Mouse (Mus musculus): ENCODE measurements around the gene Gm5460. TPM values are rescaled to one million over a fixed set of nuclear protein-coding genes. Genes with fewer than 3 reads are reported as not detected.
A peak's percentile ranks its signal among the peaks of the same experiment; 100 is the strongest.

Gm5460 gene
- total RNA-seq, 2 experiments from 2014 or later, result not detected

DNA sequence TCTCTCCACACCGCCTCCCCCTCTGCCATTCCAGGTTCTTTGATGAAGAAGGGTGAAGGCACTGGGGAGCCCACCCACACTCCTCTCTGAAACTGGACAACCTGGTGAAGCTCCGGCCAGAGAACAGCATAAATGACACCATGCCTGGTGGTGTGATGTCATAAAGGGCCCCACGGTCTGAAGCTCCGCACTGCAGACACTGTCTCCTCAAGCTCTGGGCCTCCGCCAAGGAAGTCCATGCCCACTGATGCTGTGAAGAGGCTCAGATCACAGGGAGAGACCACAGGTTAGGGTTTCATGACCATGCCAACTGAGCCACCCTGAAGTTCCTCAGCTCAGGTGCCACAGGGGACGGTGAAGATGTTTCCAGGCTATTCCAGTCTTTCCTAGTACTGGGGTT is 36.0 kb downstream of the Gm5460 start, which contains the start of gene Antxrl:
Gene Antxrl (plus strand): TSS at position 192 of the 400 bp plus-strand sequence.
- no peak for DNase-seq (ENCODE audit: low spot score in 2 of 2)
- intact Hi-C loops (cut with DNase I), result no loop called here

DNA sequence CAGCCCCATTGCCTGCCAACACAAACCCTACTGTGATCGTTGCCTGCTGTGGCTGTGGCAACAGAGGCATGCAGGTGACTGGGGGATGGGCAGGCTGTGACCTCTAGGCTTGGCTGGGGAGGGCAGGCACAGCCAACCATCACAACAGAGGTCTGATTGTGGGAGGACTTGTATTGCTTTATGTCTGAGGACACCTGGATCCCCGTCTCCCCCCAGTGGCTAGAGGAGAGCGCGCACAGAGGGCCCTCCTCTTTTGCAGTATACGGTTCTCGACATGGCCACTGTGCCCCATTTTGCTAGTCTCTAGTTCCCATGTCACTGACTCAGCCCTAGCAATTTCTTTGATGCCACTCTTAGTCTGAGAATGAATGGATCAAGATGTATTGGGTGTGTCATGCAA is 55.1 kb downstream of the Gm5460 start:
- intact Hi-C loops (cut with DNase I), result loop anchor here (10.0 kb wide), 2 partner anchors 397 to 503 kb away; no protein-coding TSS in a partner anchor
- DNase-seq (ENCODE audit: low spot score in 2 of 2), result no peak

DNA sequence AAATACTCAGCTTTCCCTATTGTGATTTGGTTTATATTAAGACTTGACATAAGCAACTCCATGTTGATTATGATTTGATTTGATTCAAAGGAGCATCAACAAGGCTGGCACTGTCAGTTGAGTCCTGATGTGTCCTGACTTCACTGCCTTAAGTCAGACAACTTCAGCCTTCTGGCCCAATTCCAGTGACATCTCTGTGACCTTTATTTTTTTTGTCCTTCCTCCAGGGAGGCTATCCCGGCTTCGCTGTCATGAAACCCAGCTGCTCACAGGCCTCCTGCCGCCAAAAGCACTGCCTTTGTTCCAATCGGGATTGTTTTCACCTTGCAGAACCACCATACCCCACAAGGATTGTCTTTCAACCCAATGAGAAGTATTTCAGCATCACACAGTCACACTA is 58.8 kb downstream of the Gm5460 start:
- no peak for DNase-seq (ENCODE audit: low spot score in 2 of 2)
- intact Hi-C loops (cut with DNase I), result loop anchor here (10.0 kb wide), 2 partner anchors 401 to 499 kb away; no protein-coding TSS in a partner anchor

DNA sequence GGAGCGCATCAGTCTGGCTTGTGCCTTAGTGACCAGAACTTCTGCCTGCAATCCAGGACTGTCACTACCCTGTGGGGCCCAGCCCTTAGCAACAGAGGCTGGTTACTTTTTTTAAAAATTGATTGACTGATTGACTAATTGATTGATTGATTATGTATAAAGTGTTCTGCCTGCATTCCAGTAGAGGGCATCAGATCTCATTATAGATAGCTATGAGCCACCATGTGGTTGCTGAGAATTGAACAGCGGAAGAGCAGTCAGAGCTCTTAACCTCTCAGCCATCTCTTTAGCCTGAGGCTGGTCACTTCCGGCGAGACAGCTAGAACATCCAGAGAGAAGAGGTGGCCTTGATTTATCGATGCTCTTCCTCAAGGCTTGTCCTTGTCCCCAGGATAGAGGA is 60.7 kb downstream of the Gm5460 start:
- DNase-seq (ENCODE audit: low spot score in 2 of 2), result no peak
- intact Hi-C loops (cut with DNase I), result loop anchor here (10.0 kb wide), 2 partner anchors 402 to 498 kb away; no protein-coding TSS in a partner anchor

DNA sequence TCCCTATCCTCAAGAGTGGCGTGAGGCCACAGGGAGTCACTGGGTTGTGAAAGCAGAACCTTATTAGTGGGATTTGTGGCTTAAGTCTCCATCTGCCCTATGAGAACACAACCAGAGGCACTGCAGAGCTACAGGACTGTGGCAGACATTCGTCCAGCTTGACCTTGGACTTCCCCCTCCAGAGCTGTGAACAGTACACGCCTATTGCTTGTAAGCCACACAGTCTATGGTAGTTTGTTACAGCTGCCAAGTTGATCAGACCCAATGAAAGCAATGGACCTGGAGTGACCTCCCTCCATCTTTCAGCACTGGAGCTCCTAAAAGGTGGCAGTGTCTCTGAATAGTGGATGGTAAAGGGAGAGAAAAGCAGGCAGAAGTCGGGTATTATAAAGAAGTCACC is 61.7 kb downstream of the Gm5460 start:
- DNase-seq (ENCODE audit: low spot score in 2 of 2), result no peak
- intact Hi-C loops (cut with DNase I), result loop anchor here (10.0 kb wide), 2 partner anchors 403 to 497 kb away; no protein-coding TSS in a partner anchor

DNA sequence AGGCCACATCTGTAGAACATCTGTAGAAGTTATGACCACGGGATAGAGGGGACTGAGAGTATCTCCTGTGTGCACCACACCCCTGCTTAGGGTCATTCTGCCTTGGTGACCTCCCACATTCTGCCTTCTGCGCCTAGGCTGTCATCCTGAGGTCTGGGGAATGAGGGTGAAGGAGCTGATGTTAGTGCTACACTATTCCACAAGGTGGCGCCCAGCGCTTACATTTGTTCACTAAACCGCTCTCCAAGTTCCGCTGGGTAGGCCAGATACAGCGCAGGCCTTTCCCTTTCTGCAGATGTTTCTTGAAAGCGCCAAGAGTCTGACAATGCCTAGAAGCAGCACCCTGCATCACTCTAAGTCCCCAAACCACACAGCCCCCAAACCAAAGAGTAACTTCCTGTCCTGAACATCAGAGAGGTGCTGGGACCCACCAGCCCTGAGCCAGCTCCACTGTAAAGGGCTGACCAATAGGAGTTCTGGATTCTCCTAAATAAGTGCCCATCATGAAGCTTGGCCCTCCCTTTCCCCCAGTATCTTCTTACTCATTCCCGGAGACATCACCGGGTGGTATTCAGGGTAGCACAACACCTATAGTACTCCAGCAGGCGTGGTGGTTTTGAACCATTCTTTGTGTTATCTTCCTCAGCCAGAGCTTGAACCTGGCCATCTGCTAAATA is 63.9 kb downstream of the Gm5460 start:
- DNase-seq (ENCODE audit: low spot score in 2 of 2), result peak; percentile 72
- intact Hi-C loops (cut with DNase I), result loop anchor here (2.0 to 5.0 kb wide), 3 partner anchors 24 to 282 kb away; no protein-coding TSS in a partner anchor

DNA sequence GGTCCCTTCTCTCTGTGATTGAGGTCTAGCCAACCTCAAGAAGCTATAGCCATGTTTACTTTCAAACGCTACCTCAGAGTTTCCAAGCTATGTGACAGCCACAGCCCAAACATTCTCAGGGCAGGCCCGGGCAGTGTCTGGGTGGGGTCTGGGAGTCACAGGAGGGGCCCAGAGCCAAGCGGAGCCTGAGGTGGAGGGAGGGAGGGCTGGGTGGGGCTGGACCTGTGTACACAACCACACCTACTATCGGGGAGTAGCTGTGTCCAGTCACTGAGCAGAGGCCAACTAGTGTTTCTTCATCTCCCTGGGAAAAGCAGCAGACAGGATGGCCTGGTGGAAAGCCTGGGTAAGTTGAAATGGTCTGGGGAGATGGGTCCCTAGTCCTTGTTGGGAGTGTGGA is 69.2 kb downstream of the Gm5460 start, which contains the start of gene Anxa8:
Gene Anxa8 (plus strand): TSS at position 251 of the 400 bp plus-strand sequence.
- intact Hi-C loops (cut with DNase I), result loop anchor here (5.0 kb wide), 1 partner anchor 317 kb away; no protein-coding TSS in a partner anchor
- DNase-seq (ENCODE audit: low spot score in 2 of 2), result no peak

DNA sequence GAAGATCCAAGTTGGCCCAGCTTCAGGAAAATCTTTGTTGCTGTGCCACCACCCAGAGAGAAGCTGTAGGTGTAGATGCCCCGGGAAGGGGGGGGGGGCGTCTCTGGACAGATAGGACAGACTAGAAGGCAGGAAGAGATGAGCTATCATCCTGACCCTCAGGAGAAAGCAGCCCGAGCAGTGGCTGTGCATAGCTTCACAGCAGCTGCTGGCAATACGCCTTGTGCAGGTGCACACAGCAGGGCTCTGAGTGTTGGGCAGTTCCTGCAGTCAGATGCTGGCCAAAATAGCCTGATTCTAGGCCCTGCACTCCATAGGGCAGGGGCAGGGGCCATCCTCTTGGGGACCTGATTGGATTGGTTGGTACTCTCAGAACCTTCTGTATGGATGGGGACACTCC is 70.2 kb downstream of the Gm5460 start:
- no peak for DNase-seq (ENCODE audit: low spot score in 2 of 2)
- intact Hi-C loops (cut with DNase I), result loop anchor here (5.0 kb wide), 1 partner anchor 315 kb away; no protein-coding TSS in a partner anchor

DNA sequence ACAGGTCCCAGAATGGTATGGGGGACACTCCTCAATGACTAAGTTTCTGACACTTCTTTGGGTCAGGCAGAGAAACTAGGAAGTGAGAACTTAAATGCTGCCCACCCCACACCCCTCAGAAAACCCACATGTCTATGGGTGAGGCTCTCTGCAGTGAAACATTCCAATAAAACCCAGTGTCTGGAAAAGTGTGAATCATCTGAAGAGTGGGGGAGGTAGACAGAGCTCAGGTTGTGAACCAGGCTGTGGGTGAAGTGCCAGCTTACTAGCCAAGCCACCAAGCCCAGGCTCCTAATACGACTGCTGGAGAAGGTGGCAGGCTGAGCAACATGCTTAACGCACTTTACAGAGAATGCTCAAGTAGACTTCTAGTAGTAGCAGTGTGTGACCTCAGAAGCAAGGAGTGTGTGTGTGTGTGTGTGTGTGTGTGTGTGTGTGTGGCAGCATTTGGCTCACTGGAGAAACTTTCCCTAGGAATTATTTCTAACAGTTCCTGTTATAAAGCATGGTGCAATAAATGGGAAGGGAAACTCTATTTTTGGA is 71.4 kb downstream of the Gm5460 start:
- intact Hi-C loops (cut with DNase I), result loop anchor here (5.0 kb wide), 1 partner anchor 314 kb away; no protein-coding TSS in a partner anchor
- peak in 1 of 2 experiments; percentile 11 for DNase-seq (ENCODE audit: low spot score in 2 of 2)

DNA sequence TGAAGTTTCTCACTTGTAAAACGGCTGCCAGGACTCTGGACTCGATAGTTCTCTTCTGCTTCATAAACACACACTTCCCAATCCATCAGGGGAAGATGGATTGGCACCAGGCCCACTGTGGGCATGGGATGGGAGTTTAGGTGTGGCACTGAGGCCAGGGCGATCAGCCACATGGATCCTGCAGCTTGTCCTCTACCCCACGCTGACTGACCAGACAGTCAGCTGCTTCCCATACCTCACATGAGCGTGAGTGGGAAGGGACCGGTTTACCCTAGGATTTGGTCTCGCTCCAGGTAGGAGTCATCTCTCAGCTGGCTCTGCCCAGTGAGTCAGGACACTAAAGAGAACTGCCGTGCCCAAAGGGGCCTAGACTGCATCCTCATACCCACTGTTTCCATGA is 73.2 kb downstream of the Gm5460 start:
- DNase-seq (ENCODE audit: low spot score in 2 of 2), result no peak
- intact Hi-C loops (cut with DNase I), result loop anchor here (5.0 kb wide), 1 partner anchor 313 kb away; no protein-coding TSS in a partner anchor

DNA sequence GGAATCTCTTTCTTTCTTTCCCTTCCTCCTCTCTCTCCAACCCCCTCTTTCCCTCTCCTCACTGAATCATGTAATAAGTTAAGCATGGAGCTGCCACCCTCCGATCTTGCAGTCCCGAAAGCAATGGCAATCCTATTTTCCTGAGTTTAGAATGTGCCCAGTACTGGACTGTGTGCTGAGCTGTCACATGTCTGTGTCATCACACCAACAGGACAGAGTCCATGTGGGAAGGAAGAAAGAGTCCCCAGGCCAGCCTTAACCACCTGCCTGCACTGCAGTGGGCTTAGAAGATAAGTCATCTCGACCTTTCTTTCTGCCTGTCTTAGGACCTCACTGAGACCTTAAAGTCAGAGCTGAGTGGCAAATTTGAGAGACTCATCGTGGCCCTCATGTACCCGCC is 74.9 kb downstream of the Gm5460 start:
- DNase-seq (ENCODE audit: low spot score in 2 of 2), result no peak
- intact Hi-C loops (cut with DNase I), result no loop called here

DNA sequence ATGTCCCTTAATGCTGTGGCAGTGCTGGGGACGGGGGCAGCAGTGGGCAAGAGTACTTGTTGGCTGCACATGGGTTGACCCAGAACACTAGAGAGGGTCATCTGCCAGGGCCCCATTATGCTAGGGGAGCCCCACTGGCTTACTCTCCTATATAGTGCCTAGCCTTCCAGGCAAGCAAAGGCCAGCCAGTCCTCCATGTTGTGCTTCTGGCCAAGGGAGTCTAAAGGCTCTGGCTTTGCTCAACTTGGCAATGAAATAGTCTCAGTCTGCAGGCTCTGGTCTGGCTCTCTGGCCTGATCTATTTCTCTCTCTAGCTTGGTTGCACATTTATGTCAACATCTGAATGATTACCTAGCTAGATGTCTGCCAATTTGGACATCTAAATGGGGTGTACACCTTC is 76.3 kb downstream of the Gm5460 start:
- intact Hi-C loops (cut with DNase I), result no loop called here
- DNase-seq (ENCODE audit: low spot score in 2 of 2), result no peak

DNA sequence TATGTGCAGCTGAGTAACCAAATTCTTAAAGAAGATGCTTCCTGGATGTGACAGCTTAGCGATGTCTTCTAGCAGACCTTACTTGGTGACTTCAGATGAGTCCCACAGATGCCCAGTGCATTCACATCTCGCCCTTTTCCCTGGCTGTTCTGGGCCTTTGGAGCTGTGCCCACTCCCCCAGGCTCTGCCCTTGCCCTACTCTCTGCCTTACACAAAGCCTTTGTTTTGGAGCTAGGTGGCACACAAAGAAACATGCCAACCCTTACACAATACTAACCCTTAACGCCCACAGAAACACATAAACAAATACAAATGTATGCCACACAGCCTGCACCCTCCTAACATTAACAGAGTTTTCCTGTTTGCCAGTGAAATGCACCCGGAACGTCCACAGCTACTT is 79.6 kb downstream of the Gm5460 start:
- intact Hi-C loops (cut with DNase I), result no loop called here
- DNase-seq (ENCODE audit: low spot score in 2 of 2), result no peak

Other genes with a start within 250 kb of the Gm5460 start
- 1 to 10 TPM; 3.4 to 3.9 TPM for gene Gdf10, start 93.2 kb upstream of the Gm5460 start, total RNA-seq (2021)
- not detected for gene Gdf2, start 75.7 kb upstream of the Gm5460 start, total RNA-seq (2021)
- under 1 TPM in 1 of 2 experiments, not detected in 1; 0.09 TPM for gene Rbp3, start 62.8 kb upstream of the Gm5460 start, total RNA-seq (2021)
- 1 to 10 TPM; 3.5 to 4.8 TPM for gene Zfp488, start 38.0 kb upstream of the Gm5460 start, total RNA-seq (2021)
- gene Gm30083, start 1.6 kb upstream of the Gm5460 start, total RNA-seq (2021), result not detected
- gene Antxrl, start 35.9 kb downstream of the Gm5460 start, total RNA-seq (2021), result not detected
- 1 to 10 TPM in 1 of 2 experiments, under 1 TPM in 1; 0.87 to 1.1 TPM for gene Anxa8, start 69.2 kb downstream of the Gm5460 start, total RNA-seq (2021)
- not detected for gene A630023A22Rik, start 86.0 kb downstream of the Gm5460 start, total RNA-seq (2021)
- not detected for gene Npy4r, start 135.7 kb downstream of the Gm5460 start, total RNA-seq (2021)
- 1 to 10 TPM; 2.3 to 3.3 TPM for gene Gprin2, start 184.9 kb downstream of the Gm5460 start, total RNA-seq (2021)
- under 1 TPM; 0.71 to 0.96 TPM for gene Syt15, start 202.8 kb downstream of the Gm5460 start, total RNA-seq (2021)

Data from left cerebral cortex, postnatal 25 days (tissue).